Mouse (Mus musculus) granulocyte monocyte progenitor cell, adult 5-6 weeks (primary cell): Measurements from ENCODE around the gene Nupl1. TPM values are rescaled to one million over a fixed set of nuclear protein-coding genes. Genes with fewer than 3 reads are reported as not detected.

ENCODE experiments used
- ATAC-seq: replicated peaks from 2 replicates; pipeline ENCODE4 v1.8.0; 2016; ENCODE audit warnings: mild to moderate bottlenecking, moderate TSS enrichment, inconsistent platforms; ENCODE audit not compliant: poor library complexity, severe bottlenecking
- total RNA-seq, 2 experiments: library from RNA; stranded (forward) in 1 of 2; stranded (reverse) in 1 of 2; fragments of 200-712, 200-1000 nt in 1 of 2; fragments of >200 nt in 1 of 2; fragmentation: Nextera tagmentation in 1 of 2; gene quantifications; 2 replicates each; pipeline ENCODE4 v1.2.3; 2014 to 2017

The Nupl1 gene
- not detected in 2 replicates for total RNA-seq (2014; fragmentation: Nextera tagmentation)
- not detected in 2 replicates for total RNA-seq (2017)

- peak; percentile 93 for ATAC-seq
Measured at GRCm38 (mm10) chr14:60251281-60252003, at the start of gene Nupl1, which contains the start of gene Gm49336. TSS of gene Nupl1 (minus strand) at chr14:60251431. TSS of gene Gm49336 (minus strand) at chr14:60251507.

- ATAC-seq, result no peak
Measured at GRCm38 (mm10) chr14:60301024-60301423, 49.8 kb upstream of the Nupl1 start.

- no peak for ATAC-seq
Measured at GRCm38 (mm10) chr14:60300224-60300991, 49.2 kb upstream of the Nupl1 start.

- no peak for ATAC-seq
Measured at GRCm38 (mm10) chr14:60295531-60295930, 44.3 kb upstream of the Nupl1 start.

GRCm38 (mm10) chr14:60290363-60290762, 39.1 kb upstream of the Nupl1 start:
- peak; percentile 93 for ATAC-seq

- ATAC-seq, result no peak
Measured at GRCm38 (mm10) chr14:60286194-60286863, 35.1 kb upstream of the Nupl1 start.

GRCm38 (mm10) chr14:60275301-60276276, 24.4 kb upstream of the Nupl1 start:
- ATAC-seq, result no peak

- peak; percentile 34 for ATAC-seq
Measured at GRCm38 (mm10) chr14:60273346-60273745, 22.1 kb upstream of the Nupl1 start.

- ATAC-seq, result peak; percentile 44
Measured at GRCm38 (mm10) chr14:60269333-60269732, 18.1 kb upstream of the Nupl1 start.

GRCm38 (mm10) chr14:60264990-60265876, 14.0 kb upstream of the Nupl1 start, which contains the start of gene Mtmr6:
TSS of gene Mtmr6 (plus strand) at chr14:60265228.
- peak; percentile 96 for ATAC-seq

- no peak for ATAC-seq
Measured at GRCm38 (mm10) chr14:60262316-60262715, 11.1 kb upstream of the Nupl1 start.

GRCm38 (mm10) chr14:60257851-60258250, 6.6 kb upstream of the Nupl1 start:
- ATAC-seq, result no peak

- ATAC-seq, result no peak
Measured at GRCm38 (mm10) chr14:60257101-60257500, 5.9 kb upstream of the Nupl1 start.

- ATAC-seq, result peak; percentile 56
Measured at GRCm38 (mm10) chr14:60256356-60256755, 5.1 kb upstream of the Nupl1 start.

GRCm38 (mm10) chr14:60254774-60255173, 3.5 kb upstream of the Nupl1 start:
- ATAC-seq, result no peak

GRCm38 (mm10) chr14:60253466-60253865, 2.2 kb upstream of the Nupl1 start:
- no peak for ATAC-seq

- no peak for ATAC-seq
Measured at GRCm38 (mm10) chr14:60252004-60253000, 1.1 kb upstream of the Nupl1 start.
